Mouse (Mus musculus): ENCODE measurements at regions not wholly inside any gene's neighbourhood (a gene's known extent, or its start where the extent isn't known, plus 50 kb on each side); places are given as distances from the start of the nearest gene placed in this dataset.
"Not testable (repeated sequence)": the region's sequence is repeated elsewhere in the genome, so short reads cannot be mapped to it uniquely, and the experiment has no call there.

GRCm38 (mm10) chr15:3707089-3708078 is 124.1 kb upstream of the Ghr start:
- Histone ChIP-seq H3K4me1 (no peaks in the 10 kb centered on the region), H3K27me3 (replicated peaks) (no peaks in the 10 kb centered on the region), H3K36me3 (replicated peaks; ENCODE audit: low read length) (no peaks in the 10 kb centered on the region), H3K4me3 (replicated peaks) (no peak overlapping the region), H3K9me3 (no peaks in the 10 kb centered on the region)
- no peak for TF ChIP-seq FLI1 (IDR thresholded peaks at IDR 0.05; ENCODE audit: low read length)

- H3K36me3 ChIP-seq (replicated peaks; ENCODE audit: low read length): no peaks in the 10 kb centered on the region
- H3K4me3 ChIP-seq (replicated peaks): no peak overlapping the region
- no peaks in the 10 kb centered on the region for H3K4me1 ChIP-seq
- no peak for TF ChIP-seq FLI1 (IDR thresholded peaks at IDR 0.05; ENCODE audit: low read length)
- TF ChIP-seq GATA1 (IDR thresholded peaks at IDR 0.05; ENCODE audit: borderline replicate concordance, low read length): no peak
- no peaks in the 10 kb centered on the region for H3K27me3 ChIP-seq (replicated peaks)
- no peaks in the 10 kb centered on the region for H3K9me3 ChIP-seq
These were observed 116.0 kb upstream of the Ghr start for GRCm38 (mm10) chr15:3699234-3699814.

- H3K36me3 ChIP-seq (replicated peaks; ENCODE audit: low read length): no peaks in the 10 kb centered on the region
- H3K4me1 ChIP-seq: no peaks in the 10 kb centered on the region
- H3K9me3 ChIP-seq: 0 out of 2 replicates have a peak, but pooled peaks cover 3% of the 10 kb centered on the region
- no peak for TF ChIP-seq GATA1 (IDR thresholded peaks at IDR 0.05; ENCODE audit: borderline replicate concordance, low read length)
- TF ChIP-seq FLI1 (IDR thresholded peaks at IDR 0.05; ENCODE audit: low read length): no peak
- no peaks in the 10 kb centered on the region for H3K27me3 ChIP-seq (replicated peaks)
- no peak overlapping the region for H3K4me3 ChIP-seq (replicated peaks)
These were observed 102.0 kb upstream of the Ghr start for GRCm38 (mm10) chr15:3685254-3685653.

- H3K27me3 ChIP-seq (replicated peaks); H3K4me3 ChIP-seq (replicated peaks); H3K9me3 ChIP-seq; H3K36me3 ChIP-seq (replicated peaks; ENCODE audit: low read length); H3K4me1 ChIP-seq: not testable (repeated sequence)
These were observed 93.7 kb upstream of the Ghr start for GRCm38 (mm10) chr15:3677026-3677425.

GRCm38 (mm10) chr15:3672586-3672985 is 89.3 kb upstream of the Ghr start:
- Histone ChIP-seq H3K9me3 (no peaks in the 10 kb centered on the region), H3K36me3 (replicated peaks; ENCODE audit: low read length) (no peaks in the 10 kb centered on the region), H3K4me3 (replicated peaks) (no peak overlapping the region), H3K27me3 (replicated peaks) (no peaks in the 10 kb centered on the region), H3K4me1 (no peaks in the 10 kb centered on the region)
- TF ChIP-seq GATA1 (IDR thresholded peaks at IDR 0.05; ENCODE audit: borderline replicate concordance, low read length) (no peak), FLI1 (IDR thresholded peaks at IDR 0.05; ENCODE audit: low read length) (no peak)

GRCm38 (mm10) chr15:3671169-3671568 is 87.9 kb upstream of the Ghr start:
- no peak overlapping the region for H3K4me3 ChIP-seq (replicated peaks)
- no peaks in the 10 kb centered on the region for H3K9me3 ChIP-seq
- no peaks in the 10 kb centered on the region for H3K36me3 ChIP-seq (replicated peaks; ENCODE audit: low read length)
- no peaks in the 10 kb centered on the region for H3K4me1 ChIP-seq
- no peaks in the 10 kb centered on the region for H3K27me3 ChIP-seq (replicated peaks)
- TF ChIP-seq GATA1 (IDR thresholded peaks at IDR 0.05; ENCODE audit: borderline replicate concordance, low read length): no peak
- TF ChIP-seq FLI1 (IDR thresholded peaks at IDR 0.05; ENCODE audit: low read length): no peak

DNA sequence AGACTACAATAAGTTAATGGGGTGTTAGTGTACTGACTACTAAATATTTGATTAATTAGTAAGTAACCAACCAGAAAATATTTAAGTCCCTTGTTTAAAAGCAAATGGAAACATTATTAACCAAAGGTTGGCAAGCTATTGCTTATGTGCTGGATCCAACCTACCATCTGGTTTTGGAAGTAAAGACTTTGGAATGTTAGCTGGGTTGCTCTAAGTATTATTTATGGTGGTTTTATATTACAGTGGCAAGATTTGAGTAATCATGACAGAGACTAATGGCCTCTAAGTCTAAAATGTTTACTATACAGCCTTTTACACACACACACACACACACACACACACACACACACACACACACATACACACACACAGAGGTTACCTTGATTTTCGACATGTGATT is 86.1 kb upstream of the Ghr start:
- Histone ChIP-seq H3K9me3 (no peaks in the 10 kb centered on the region), H3K36me3 (replicated peaks; ENCODE audit: low read length) (no peaks in the 10 kb centered on the region), H3K4me3 (replicated peaks) (no peak overlapping the region), H3K27me3 (replicated peaks) (no peaks in the 10 kb centered on the region), H3K4me1 (no peaks in the 10 kb centered on the region)
- TF ChIP-seq FLI1 (IDR thresholded peaks at IDR 0.05; ENCODE audit: low read length) (no peak), GATA1 (IDR thresholded peaks at IDR 0.05; ENCODE audit: borderline replicate concordance, low read length) (no peak)

DNA sequence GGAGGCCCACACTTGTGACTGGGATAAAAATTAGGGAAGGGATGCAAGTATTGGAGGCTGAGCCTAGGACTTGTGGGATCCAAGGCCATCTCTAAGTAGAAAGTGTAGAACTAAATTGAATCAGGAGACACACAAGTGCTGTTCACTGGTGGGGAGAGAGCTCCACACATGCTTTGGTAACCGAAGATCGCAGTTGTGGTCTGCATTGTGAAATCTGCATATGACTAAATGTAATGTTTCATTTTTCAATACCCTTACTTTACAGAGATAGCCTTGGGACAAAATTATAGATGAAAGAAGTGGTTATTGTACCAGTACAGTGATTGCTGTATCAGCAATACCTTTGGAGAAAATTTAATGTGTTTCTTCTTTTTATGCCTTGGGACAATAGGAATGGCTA is 85.6 kb upstream of the Ghr start:
- no peak for TF ChIP-seq FLI1 (IDR thresholded peaks at IDR 0.05; ENCODE audit: low read length)
- TF ChIP-seq GATA1 (IDR thresholded peaks at IDR 0.05; ENCODE audit: borderline replicate concordance, low read length): no peak
- H3K9me3 ChIP-seq: no peaks in the 10 kb centered on the region
- H3K4me1 ChIP-seq: no peaks in the 10 kb centered on the region
- no peaks in the 10 kb centered on the region for H3K27me3 ChIP-seq (replicated peaks)
- H3K4me3 ChIP-seq (replicated peaks): no peak overlapping the region
- no peaks in the 10 kb centered on the region for H3K36me3 ChIP-seq (replicated peaks; ENCODE audit: low read length)

DNA sequence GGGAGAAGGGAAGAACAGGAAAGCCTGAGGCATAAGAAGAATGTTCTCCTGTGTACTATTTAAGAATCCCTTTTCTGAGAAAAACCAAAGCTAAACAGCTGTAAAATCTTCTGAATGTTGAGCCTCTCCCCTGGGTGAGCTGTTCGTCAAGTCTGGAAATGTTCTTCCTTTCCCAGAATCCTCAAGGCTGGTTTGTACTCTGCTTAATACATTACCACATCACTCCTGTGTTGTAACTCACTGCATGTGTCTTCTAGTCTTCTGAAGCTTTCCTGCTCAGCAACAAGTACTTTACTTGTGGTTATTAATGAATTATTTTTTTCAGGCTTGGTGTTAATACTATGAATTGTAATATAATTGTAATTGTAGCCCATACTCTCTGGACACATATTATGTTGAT is 65.4 kb upstream of the Ghr start:
- Histone ChIP-seq H3K27me3 (replicated peaks) (no peaks in the 10 kb centered on the region), H3K36me3 (replicated peaks; ENCODE audit: low read length) (no peaks in the 10 kb centered on the region)
- TF ChIP-seq GATA1 (IDR thresholded peaks at IDR 0.05; ENCODE audit: borderline replicate concordance, low read length) (no peak), FLI1 (IDR thresholded peaks at IDR 0.05; ENCODE audit: low read length) (no peak)

DNA sequence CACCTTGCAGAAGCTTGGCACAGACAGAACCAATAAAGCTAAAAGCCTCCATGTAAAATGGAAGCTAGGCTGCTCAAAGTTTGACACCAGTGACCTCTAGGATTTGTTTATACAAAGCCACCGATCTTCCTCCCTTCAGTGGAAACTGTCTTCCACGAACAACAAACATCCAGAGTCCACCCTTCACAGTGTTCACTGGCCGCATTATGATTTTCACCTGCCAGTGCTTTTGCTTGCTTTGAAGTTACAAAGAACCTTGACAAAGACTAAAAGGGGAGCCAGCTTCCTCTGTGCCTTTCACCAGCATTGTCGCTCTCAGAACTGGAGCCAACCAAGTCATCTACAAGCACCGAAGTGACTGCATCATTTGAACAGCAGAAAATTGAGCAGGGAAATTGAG is 56.8 kb upstream of the Ghr start:
- TF ChIP-seq FLI1 (IDR thresholded peaks at IDR 0.05; ENCODE audit: low read length): no peak
- no peak for TF ChIP-seq GATA1 (IDR thresholded peaks at IDR 0.05; ENCODE audit: borderline replicate concordance, low read length)
- no peaks in the 10 kb centered on the region for H3K36me3 ChIP-seq (replicated peaks; ENCODE audit: low read length)
- H3K4me1 ChIP-seq: no peaks in the 10 kb centered on the region
- no peak overlapping the region for H3K4me3 ChIP-seq (replicated peaks)
- H3K9me3 ChIP-seq: no peaks in the 10 kb centered on the region
- no peaks in the 10 kb centered on the region for H3K27me3 ChIP-seq (replicated peaks)

More for the DNA sequence above, 65.4 kb upstream of the Ghr start:
- no peaks in the 10 kb centered on the region for H3K9me3 ChIP-seq
- no peaks in the 10 kb centered on the region for H3K4me1 ChIP-seq
- H3K4me3 ChIP-seq (replicated peaks): no peak overlapping the region
